Mouse (Mus musculus) limb, embryonic 11.5 days (tissue): ENCODE measurements at regions not wholly inside any gene's neighbourhood (a gene's known extent, or its start where the extent isn't known, plus 50 kb on each side); places are given as distances from the start of the nearest gene placed in this dataset.

Source experiments
- ATAC-seq: fragments of 200-750 bp; cut with Nextera tagmentation; 2 replicates; pipeline ENCODE4 v1.8.0; 2017; ENCODE audit warnings: low read depth; ENCODE audit not compliant: insufficient number of reproducible peaks, low FRiP score, low TSS enrichment
- DNase-seq: peaks from one replicate; pipeline ENCODE4 v3.0.0-alpha.2; 2015; ENCODE audit warnings: low spot score
- H3K27ac ChIP-seq: fragments of 300-500 bp; sonication (generic); replicated peaks from 2 replicates; pipeline ENCODE4 v1.5.1; 2014; ENCODE audit warnings: low read depth, mild to moderate bottlenecking, low read length
- H3K27me3 ChIP-seq: fragments of 300-500 bp; sonication (generic); 2 replicates; pipeline ENCODE4 v1.6.1; 2014; ENCODE audit warnings: mild to moderate bottlenecking, low read length, mixed read lengths; ENCODE audit not compliant: control insufficient read depth, insufficient read depth
- H3K36me3 ChIP-seq: fragments of 300-500 bp; sonication (generic); 2 replicates; pipeline ENCODE4 v1.6.1; 2014; ENCODE audit warnings: mild to moderate bottlenecking, low read length, moderate library complexity, mixed read lengths; ENCODE audit not compliant: control insufficient read depth, insufficient read depth
- H3K4me1 ChIP-seq: fragments of 300-500 bp; sonication (generic); 2 replicates; pipeline ENCODE4 v1.6.1; 2014; ENCODE audit warnings: low read length, mixed read lengths; ENCODE audit not compliant: control insufficient read depth, insufficient read depth
- H3K4me2 ChIP-seq: fragments of 300-500 bp; sonication (generic); 2 replicates; pipeline ENCODE4 v1.6.1; 2014; ENCODE audit warnings: low read depth, mild to moderate bottlenecking, moderate library complexity; ENCODE audit not compliant: severe bottlenecking
- H3K4me3 ChIP-seq: fragments of 300-500 bp; sonication (generic); 2 replicates; pipeline ENCODE4 v1.5.1; 2014; ENCODE audit warnings: low read depth, low read length
- H3K9ac ChIP-seq: fragments of 300-500 bp; sonication (generic); 2 replicates; pipeline ENCODE4 v1.6.1; 2014; ENCODE audit warnings: mild to moderate bottlenecking, low read length
- H3K9me3 ChIP-seq: fragments of 300-500 bp; sonication (generic); 2 replicates; pipeline ENCODE4 v1.6.1; 2016; ENCODE audit warnings: low read length; ENCODE audit not compliant: control insufficient read depth
- WGBS: fragments of 180-500 bp; shearing (Covaris S2); extraction: QIAGEN DNeasy Blood & Tissue Kit; methylation state at CpG from one replicate; pipeline ENCODE4 v1.1.7; 2014; 5-methylcytosine and 5-hydroxymethylcytosine counted together

DNA sequence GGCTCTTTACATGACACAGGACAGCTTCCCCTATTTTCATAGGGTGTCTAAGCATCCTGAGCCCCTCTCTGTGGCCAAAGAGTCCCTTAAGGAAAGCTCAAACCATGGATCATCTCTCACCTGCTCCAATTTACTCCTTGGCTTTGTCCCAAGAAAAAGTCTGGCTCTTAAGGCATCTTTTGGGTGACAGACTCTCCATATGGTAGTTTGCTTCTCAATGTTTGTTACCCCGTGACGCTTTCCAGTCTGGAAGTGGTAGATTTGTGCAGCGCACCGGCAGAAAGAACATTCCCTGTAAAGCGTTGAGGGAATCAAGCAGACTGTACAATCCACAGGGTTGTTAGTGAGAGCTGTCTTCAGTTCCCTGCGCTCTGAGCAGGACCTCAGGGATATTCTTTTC lies 350.8 kb upstream of the Arid1b start:
- Histone ChIP-seq H3K27ac (no peak overlapping the region), H3K9me3 (no peaks in the 10 kb centered on the region), H3K36me3 (no peaks in the 10 kb centered on the region), H3K4me3 (no peak overlapping the region), H3K4me2 (no peak overlapping the region), H3K4me1 (no peaks in the 10 kb centered on the region), H3K9ac (no peak overlapping the region), H3K27me3 (no peaks in the 10 kb centered on the region)
- DNase-seq = no peak
- ATAC-seq = no peak
- WGBS = 90% methylated on average over 6 of the region's 6 CpGs

DNA sequence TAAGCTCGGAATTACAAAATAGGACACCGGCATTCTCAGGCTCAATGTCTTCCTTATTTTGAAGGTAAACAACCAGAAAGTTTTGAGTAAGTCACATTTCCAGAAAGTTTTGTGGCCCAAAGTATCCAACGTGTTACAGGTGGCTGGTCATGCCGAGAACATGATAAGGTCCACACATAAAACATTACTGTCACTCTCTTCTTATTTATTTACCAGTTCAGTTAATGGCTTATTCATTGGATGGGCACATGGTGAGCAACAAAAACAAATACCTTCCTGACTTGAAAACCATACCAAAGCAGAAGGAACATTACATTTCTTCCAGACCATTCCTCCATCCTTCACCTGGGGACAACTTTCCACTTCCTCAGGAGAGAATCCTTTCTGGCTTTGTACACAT lies 345.5 kb upstream of the Arid1b start:
- Histone ChIP-seq H3K4me2 (no peak overlapping the region), H3K4me1 (no peaks in the 10 kb centered on the region), H3K27me3 (no peaks in the 10 kb centered on the region), H3K9ac (no peak overlapping the region), H3K9me3 (no peaks in the 10 kb centered on the region), H3K27ac (no peak overlapping the region), H3K36me3 (no peaks in the 10 kb centered on the region), H3K4me3 (no peak overlapping the region)
- WGBS = 91% methylated on average over 4 of the region's 4 CpGs
- no peak for ATAC-seq
- DNase-seq = no peak

DNA sequence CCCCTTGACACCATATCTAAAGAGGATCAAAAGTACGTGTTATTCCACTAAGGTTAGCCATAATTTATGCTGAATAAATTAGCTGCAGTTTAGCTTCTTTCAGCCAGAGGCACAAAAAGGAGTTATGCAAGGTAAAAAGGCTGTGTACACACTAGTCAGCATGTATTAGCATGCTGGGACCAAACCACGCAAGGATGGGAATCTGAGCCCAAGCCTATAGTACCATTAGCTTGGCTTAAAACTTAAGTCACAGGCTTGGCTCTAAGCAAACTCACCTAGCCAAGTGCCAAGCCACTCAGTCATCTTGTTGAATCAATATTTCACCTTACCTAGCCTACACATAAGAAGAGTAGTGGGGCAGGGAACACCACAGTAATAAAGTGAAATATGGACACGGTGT lies 339.9 kb upstream of the Arid1b start:
- Histone ChIP-seq H3K4me3 (no peak overlapping the region), H3K27ac (no peak overlapping the region), H3K9ac (no peak overlapping the region), H3K9me3 (no peaks in the 10 kb centered on the region), H3K4me2 (no peak overlapping the region), H3K27me3 (no peaks in the 10 kb centered on the region), H3K4me1 (no peaks in the 10 kb centered on the region), H3K36me3 (no peaks in the 10 kb centered on the region)
- DNase-seq (no peak), ATAC-seq (no peak)
- WGBS = 89% methylated on average over 3 of the region's 3 CpGs

DNA sequence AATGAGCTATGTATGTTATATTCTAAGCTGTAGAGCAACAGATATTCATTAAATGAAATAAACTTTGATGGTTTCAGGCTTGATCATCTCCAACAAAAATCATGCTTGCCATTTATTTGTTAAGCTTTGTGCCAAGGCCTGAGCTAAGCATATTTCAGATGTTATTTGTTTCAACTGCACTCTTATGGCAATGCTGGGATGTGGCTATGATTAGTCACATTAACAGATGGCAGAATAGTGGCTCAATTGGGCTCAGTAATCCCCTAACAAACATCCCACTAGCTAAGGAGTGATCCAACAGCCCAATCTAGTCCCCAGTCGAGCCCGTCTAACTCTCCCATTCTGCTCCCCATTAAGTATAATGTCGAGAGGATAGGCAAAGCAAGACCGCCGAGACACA lies 332.1 kb upstream of the Arid1b start:
- no peaks in the 10 kb centered on the region for H3K4me1 ChIP-seq
- H3K9me3 ChIP-seq = no peaks in the 10 kb centered on the region
- DNase-seq (no peak), ATAC-seq (no peak)
- H3K9ac ChIP-seq = no peak overlapping the region
- H3K4me3 ChIP-seq = no peak overlapping the region
- no peaks in the 10 kb centered on the region for H3K36me3 ChIP-seq
- H3K27me3 ChIP-seq = no peaks in the 10 kb centered on the region
- WGBS = 91% methylated on average over 5 of the region's 5 CpGs
- no peak overlapping the region for H3K27ac ChIP-seq
- no peak overlapping the region for H3K4me2 ChIP-seq

DNA sequence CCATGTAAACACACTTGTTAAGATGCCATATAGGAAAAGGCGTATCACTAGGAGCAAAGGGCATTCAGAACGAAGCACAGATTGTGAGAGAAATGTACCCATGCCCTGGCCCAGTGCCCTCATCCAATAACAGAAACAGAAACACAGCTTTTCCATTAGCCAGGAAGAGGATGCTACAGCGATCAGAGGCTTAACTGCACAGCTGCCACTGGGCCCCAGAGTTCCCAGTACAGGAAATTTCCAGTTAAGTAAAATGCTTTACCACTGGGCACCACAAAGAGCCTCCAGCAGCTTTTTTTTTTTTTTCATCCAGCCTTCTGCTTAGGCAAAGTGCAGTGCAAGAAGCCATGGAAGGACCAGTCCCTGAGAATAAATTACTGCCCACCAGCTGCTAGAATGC lies 325.6 kb upstream of the Arid1b start:
- no peaks in the 10 kb centered on the region for H3K9me3 ChIP-seq
- ATAC-seq = no peak
- 86% methylated on average over 3 of the region's 3 CpGs for WGBS

DNA sequence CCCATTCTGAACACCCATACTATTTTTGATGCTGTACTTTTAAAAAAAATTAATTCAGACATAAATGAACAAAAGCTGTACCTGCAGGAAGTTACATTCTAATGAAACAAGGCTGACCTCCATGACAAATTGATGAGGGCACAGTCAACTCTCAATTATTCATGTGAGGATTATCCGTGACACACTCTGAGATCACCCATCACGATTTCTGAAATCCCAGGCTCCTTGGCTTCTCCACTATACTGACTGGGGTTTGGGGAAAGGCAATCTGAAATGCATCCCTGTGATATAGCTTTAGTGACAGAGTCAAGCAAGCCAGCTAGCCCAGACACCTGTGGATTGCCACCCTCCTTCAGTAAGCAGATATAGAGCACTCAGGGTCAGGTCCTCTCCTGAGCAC lies 320.9 kb upstream of the Arid1b start:
- Histone ChIP-seq H3K27me3 (no peaks in the 10 kb centered on the region), H3K4me1 (no peaks in the 10 kb centered on the region), H3K4me3 (no peak overlapping the region), H3K4me2 (no peak overlapping the region), H3K27ac (no peak overlapping the region), H3K36me3 (no peaks in the 10 kb centered on the region), H3K9me3 (no peaks in the 10 kb centered on the region), H3K9ac (no peak overlapping the region)
- WGBS = 82% methylated on average over 2 of the region's 2 CpGs
- DNase-seq = no peak
- no peak for ATAC-seq

More for the DNA sequence above, 325.6 kb upstream of the Arid1b start:
- Histone ChIP-seq H3K4me3 (no peak overlapping the region), H3K27me3 (no peaks in the 10 kb centered on the region), H3K36me3 (no peaks in the 10 kb centered on the region), H3K9ac (no peak overlapping the region), H3K27ac (no peak overlapping the region), H3K4me2 (no peak overlapping the region), H3K4me1 (no peaks in the 10 kb centered on the region)
- no peak for DNase-seq

DNA sequence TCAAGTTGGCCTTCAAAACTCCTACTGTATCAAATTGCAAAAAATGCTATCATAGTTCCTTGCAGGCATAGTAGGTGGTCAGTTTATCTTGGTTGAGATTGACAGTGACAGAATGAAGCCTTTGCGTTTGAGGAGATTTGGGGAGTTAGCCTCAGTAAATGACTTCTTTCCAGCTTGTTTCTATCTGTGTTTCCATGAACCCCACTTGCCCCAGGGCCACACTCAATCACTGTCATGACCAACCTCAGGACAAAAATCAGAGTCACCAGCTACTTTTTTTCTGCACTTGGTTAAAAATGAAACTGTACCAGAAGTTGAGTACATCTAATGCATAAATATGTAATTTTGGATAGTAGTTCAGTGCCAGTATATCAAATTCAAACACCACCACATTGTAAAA lies 287.7 kb upstream of the Arid1b start:
- 77% methylated on average over 1 of the region's 1 CpGs for WGBS
- no peak for DNase-seq
- no peak for ATAC-seq

DNA sequence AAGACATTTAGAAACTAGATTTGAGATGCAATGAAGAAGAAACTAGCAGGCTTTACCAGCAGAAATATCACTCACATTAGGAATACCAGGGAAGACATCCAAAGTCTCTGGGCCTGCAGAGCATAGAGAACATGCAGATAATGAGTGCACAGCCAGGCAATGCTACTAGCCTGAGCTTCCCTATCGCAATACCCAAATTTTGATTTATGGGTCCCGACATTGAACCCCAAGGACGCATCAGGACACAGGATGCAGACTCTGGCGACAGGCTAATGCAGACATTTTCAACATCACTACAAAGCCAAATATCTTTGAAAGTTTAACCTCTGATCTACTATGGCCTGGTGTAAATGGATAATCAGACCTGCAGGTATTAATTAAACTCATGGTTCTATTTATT lies 273.1 kb upstream of the Arid1b start:
- Histone ChIP-seq H3K4me3 (no peak overlapping the region), H3K9ac (no peak overlapping the region), H3K27ac (no peak overlapping the region), H3K36me3 (no peaks in the 10 kb centered on the region), H3K27me3 (no peaks in the 10 kb centered on the region), H3K4me1 (no peaks in the 10 kb centered on the region), H3K9me3 (no peaks in the 10 kb centered on the region), H3K4me2 (no peak overlapping the region)
- ATAC-seq (no peak), DNase-seq (no peak)
- WGBS = 92% methylated on average over 4 of the region's 4 CpGs

More for the DNA sequence above, 287.7 kb upstream of the Arid1b start:
- H3K27me3 ChIP-seq = no peaks in the 10 kb centered on the region
- H3K4me2 ChIP-seq = no peak overlapping the region
- no peaks in the 10 kb centered on the region for H3K9me3 ChIP-seq
- H3K9ac ChIP-seq = no peak overlapping the region
- H3K4me3 ChIP-seq = no peak overlapping the region
- H3K36me3 ChIP-seq = no peaks in the 10 kb centered on the region
- no peaks in the 10 kb centered on the region for H3K4me1 ChIP-seq
- H3K27ac ChIP-seq = no peak overlapping the region

DNA sequence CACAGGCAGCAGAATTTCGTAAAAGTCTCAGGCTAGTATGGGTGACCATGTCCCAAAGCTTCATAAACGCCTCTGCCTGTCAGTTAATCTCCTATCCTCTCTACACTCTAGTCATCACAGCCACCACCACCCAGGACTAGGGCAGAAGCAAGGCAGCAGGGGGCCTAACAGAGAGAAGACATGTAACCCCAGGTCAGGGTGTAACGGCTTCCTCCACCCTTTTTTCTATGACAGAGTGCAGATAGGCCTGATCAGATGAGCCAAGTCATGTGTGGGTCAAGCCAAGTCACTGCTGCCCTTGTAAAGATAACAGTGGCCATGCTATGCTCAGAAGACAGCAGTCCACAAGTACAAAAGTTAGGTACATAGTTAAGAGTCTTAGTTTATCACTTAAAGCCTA lies 270.1 kb upstream of the Arid1b start:
- H3K9me3 ChIP-seq = no peaks in the 10 kb centered on the region
- H3K9ac ChIP-seq = no peak overlapping the region
- no peak overlapping the region for H3K4me2 ChIP-seq
- no peaks in the 10 kb centered on the region for H3K4me1 ChIP-seq
- no peak overlapping the region for H3K27ac ChIP-seq
- ATAC-seq (no peak), DNase-seq (no peak)
- WGBS = 84% methylated on average over 3 of the region's 3 CpGs
- H3K4me3 ChIP-seq = no peak overlapping the region
- no peaks in the 10 kb centered on the region for H3K36me3 ChIP-seq
- no peaks in the 10 kb centered on the region for H3K27me3 ChIP-seq
